Mouse (Mus musculus): ENCODE data around the gene Tmem189. TPM values are rescaled to one million over a fixed set of nuclear protein-coding genes. Genes with fewer than 3 reads are reported as not detected.

The Tmem189 gene
- polyA plus RNA-seq, 1 experiment from 2014 or later: 43.7 TPM

DNA sequence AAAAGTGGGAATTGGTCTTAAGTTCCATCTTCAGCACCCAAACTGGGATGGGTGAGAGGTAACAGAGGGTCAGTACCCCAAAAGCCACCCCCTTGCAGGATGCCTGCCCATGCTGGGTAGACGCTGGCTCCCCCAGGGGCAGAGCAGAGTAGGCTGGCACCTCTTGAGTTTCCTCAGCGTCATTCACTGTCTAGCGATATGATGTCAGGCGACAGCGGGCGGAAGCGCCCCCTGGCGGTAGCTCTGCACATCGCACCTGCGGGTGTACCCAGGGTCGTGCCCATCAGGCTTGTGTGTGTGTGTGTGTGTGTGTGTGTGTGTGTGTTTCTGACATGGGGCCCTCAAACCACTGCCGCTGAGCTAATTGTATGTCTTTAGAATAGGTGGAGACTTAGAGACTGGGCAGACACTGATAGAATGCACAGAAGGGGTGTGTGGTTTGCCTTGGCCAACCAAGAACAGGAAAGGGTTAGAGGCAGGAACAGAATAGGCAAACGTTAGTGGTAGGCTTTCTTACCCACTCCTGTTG lies 9.7 kb downstream of the Tmem189 start:
- H3K4me1 ChIP-seq: peaks cover 13% of the 10 kb centered on the region
- H3K27me3 ChIP-seq: no peaks in the 10 kb centered on the region
- no peaks in the 10 kb centered on the region for H3K36me3 ChIP-seq
- no peak overlapping the region for H3K4me2 ChIP-seq (replicated peaks)
- no peak overlapping the region for H3K4me3 ChIP-seq (replicated peaks)
- WGBS: 3% methylated on average over 13 of the region's 13 CpGs
- peak; percentile 65; the same call in 1 of the 2 replicates for ATAC-seq (ENCODE audit: insufficient number of reproducible peaks, low FRiP score, low TSS enrichment, low read depth)
- no peak overlapping the region for H3K27ac ChIP-seq (replicated peaks)
- H3K9me3 ChIP-seq (replicated peaks): no peaks in the 10 kb centered on the region
- H3K9ac ChIP-seq: no peak overlapping the region

DNA sequence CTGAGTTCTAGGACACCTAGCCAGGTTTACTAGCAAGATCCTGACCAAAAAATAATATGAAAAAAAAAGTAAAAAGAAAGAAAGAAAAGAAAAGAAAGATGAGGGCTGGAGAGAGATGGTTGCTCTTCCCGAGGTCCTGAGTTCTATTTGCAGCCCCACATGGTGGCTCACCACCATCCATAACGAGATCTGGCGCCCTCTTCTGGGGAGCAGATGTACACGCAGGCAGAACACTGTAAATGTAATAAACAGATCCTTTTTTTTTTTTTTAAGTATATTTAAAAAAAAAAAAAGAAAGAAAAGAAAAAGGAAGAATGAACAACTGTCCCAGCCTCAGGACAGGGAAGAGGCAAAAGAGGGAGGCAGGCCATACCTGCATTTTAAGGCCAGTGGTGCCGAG lies 11.0 kb downstream of the Tmem189 start:
- Histone ChIP-seq H3K4me1 (peaks cover 11% of the 10 kb centered on the region), H3K9ac (no peak overlapping the region), H3K36me3 (no peaks in the 10 kb centered on the region), H3K9me3 (replicated peaks) (no peaks in the 10 kb centered on the region), H3K4me3 (replicated peaks) (no peak overlapping the region), H3K4me2 (replicated peaks) (no peak overlapping the region), H3K27me3 (no peaks in the 10 kb centered on the region), H3K27ac (replicated peaks) (no peak overlapping the region)
- ATAC-seq (ENCODE audit: insufficient number of reproducible peaks, low FRiP score, low TSS enrichment, low read depth): no peak
- WGBS: 49% methylated on average over 5 of the region's 5 CpGs

DNA sequence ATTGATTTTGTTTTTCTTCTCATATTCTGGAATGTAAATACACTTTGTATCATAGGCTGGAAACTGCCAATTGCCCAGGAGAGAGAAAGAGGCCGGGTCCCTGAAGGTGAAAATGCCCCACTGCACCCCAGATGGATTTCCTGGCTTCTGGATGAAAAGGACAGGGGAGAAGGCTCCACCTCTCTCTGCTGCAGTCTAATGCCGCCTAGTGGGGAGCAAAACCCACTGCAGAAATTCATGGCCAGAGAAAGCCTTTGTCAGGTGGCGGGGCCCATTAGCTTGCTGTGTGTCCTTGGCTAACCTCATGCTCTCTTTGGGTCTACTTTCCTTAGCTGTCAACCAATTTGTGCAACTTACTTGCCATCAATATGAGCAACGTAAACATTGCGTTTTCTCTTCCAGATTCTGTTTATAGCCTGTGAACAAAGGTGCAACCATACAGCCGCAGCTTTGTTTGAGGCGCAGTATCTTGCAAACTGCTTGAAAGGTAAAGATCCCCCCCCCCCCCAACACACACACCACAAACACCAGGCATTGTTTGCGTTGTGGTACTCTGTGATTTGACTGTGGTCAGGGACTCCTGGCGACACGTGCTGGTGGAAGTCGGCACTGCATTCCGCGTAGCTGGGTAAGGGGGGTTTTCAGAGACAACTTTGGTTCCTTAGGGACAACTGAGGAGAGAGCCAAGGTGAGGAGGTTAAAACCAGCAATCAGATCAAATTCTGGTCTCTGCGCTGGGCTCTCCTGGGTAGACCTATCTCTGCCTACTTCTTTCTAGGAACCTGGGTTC lies 14.3 kb downstream of the Tmem189 start:
- H3K27me3 ChIP-seq: no peaks in the 10 kb centered on the region
- no peak for ATAC-seq (ENCODE audit: insufficient number of reproducible peaks, low FRiP score, low TSS enrichment, low read depth)
- 36% methylated on average over 14 of the region's 14 CpGs for WGBS
- no peak overlapping the region for H3K27ac ChIP-seq (replicated peaks)
- H3K9ac ChIP-seq: no peak overlapping the region
- no peaks in the 10 kb centered on the region for H3K9me3 ChIP-seq (replicated peaks)
- no peaks in the 10 kb centered on the region for H3K36me3 ChIP-seq
- H3K4me2 ChIP-seq (replicated peaks): no peak overlapping the region
- H3K4me3 ChIP-seq (replicated peaks): no peak overlapping the region
- H3K4me1 ChIP-seq: peaks cover 15% of the 10 kb centered on the region

DNA sequence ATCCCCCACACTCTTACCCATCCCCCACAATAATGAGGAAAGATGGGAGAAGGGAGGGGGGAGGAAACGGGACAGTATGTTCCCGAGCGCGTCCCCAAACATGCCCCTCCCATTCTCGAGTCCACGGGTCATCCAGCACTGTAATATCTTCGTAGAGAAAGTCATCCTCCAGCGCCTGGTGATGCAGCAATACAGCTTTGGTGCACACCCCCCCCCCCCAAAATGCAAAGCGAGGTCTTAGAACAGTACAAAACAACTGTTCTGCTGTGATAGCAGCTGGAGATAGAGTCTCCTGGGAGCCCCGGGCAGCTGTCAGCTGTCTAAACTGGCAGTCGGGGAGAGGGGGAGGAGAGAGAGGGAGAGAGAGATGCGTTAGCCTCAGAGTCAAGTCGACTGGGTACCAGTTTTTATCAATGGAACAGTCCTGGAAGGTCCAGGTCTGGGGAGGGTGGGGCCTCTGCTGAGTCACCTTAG lies 17.4 kb downstream of the Tmem189 start:
- no peak overlapping the region for H3K27ac ChIP-seq (replicated peaks)
- H3K9ac ChIP-seq: no peak overlapping the region
- H3K4me2 ChIP-seq (replicated peaks): no peak overlapping the region
- no peak overlapping the region for H3K4me3 ChIP-seq (replicated peaks)
- H3K4me1 ChIP-seq: peaks cover 10% of the 10 kb centered on the region; the same call in 1 of the 2 replicates
- H3K9me3 ChIP-seq (replicated peaks): no peaks in the 10 kb centered on the region
- 32% methylated on average over 13 of the region's 13 CpGs for WGBS
- H3K36me3 ChIP-seq: no peaks in the 10 kb centered on the region
- H3K27me3 ChIP-seq: no peaks in the 10 kb centered on the region
- ATAC-seq (ENCODE audit: insufficient number of reproducible peaks, low FRiP score, low TSS enrichment, low read depth): 0 out of 2 replicates have a peak, but pooled peaks have one; percentile 20

DNA sequence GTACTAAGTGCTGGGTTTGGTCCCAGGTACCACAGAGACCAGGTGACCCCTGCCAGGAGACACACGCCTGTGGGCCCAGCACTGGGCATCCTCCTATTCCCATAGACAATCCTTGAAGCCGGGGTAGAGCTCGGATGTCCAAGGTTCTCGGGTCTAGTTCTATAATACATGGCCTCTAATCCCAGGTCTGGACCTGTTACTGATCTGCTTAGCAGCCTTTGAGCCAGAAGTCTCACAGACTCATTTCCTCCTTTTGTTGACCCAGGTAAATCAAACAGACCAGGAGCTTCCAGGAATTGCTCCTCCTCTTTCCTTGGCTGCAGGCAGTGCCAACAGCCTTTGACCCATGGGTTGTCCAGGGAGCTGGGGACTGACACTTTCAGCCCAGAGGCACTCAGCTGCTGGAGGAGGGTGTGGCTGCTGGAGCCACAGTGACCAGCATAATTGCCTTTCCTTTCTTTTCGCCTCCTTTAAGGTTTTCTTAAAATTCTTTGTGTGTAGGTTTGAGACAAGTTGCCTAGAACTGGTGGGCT lies 18.5 kb downstream of the Tmem189 start:
- Histone ChIP-seq H3K27me3 (no peaks in the 10 kb centered on the region), H3K27ac (replicated peaks) (no peak overlapping the region), H3K4me3 (replicated peaks) (no peak overlapping the region), H3K4me2 (replicated peaks) (no peak overlapping the region), H3K4me1 (peaks cover 10% of the 10 kb centered on the region; the same call in 1 of the 2 replicates), H3K9ac (no peak overlapping the region), H3K36me3 (no peaks in the 10 kb centered on the region), H3K9me3 (replicated peaks) (no peaks in the 10 kb centered on the region)
- 76% methylated on average over 5 of the region's 5 CpGs for WGBS
- no peak for ATAC-seq (ENCODE audit: insufficient number of reproducible peaks, low FRiP score, low TSS enrichment, low read depth)

DNA sequence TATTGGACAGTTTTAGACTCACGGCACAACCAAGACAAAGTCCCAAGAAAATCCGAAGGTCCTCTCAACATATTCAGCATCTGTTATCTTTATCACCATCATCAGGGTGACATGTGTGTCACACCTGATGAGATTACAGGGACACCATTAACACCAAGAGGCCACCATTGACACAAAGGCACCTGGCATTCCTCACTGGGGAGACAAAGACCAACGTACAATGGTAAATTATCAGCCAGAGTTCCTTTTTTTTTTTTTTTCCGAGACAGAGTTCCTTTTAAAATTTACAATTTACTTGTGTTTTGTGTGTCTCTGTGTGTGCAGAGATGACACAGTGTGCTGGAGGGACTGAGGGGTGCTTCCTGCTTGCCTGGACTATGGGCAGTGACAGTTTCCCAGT lies 20.2 kb downstream of the Tmem189 start:
- Histone ChIP-seq H3K27me3 (no peaks in the 10 kb centered on the region), H3K4me2 (replicated peaks) (no peak overlapping the region), H3K9me3 (replicated peaks) (no peaks in the 10 kb centered on the region), H3K4me1 (0 out of 2 replicates have a peak, but pooled peaks cover 4% of the 10 kb centered on the region), H3K36me3 (no peaks in the 10 kb centered on the region), H3K27ac (replicated peaks) (no peak overlapping the region), H3K9ac (no peak overlapping the region), H3K4me3 (replicated peaks) (no peak overlapping the region)
- WGBS: 67% methylated on average over 4 of the region's 4 CpGs
- no peak for ATAC-seq (ENCODE audit: insufficient number of reproducible peaks, low FRiP score, low TSS enrichment, low read depth)

DNA sequence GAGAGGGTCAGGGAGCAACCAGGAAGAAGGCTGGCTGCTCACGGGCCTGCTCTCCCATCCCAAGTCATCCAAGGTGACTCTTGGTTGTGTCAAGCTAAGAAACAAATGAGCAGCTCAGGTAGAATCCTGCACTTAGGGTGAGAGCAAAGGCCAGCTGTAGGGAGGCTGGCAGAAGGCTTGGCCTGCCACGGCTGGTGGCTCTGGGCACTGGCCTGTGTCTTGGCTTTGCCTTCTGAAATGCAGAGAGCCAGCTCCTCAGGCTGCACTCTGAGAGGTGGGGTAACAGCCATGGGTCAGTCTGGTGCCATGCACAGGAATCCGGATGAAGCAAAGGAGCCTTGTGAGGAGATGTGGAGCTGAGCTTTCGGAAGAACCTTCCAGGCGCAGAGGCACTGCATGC lies 21.2 kb downstream of the Tmem189 start:
- H3K9me3 ChIP-seq (replicated peaks): no peaks in the 10 kb centered on the region
- no peak overlapping the region for H3K9ac ChIP-seq
- no peak for ATAC-seq (ENCODE audit: insufficient number of reproducible peaks, low FRiP score, low TSS enrichment, low read depth)
- H3K27me3 ChIP-seq: no peaks in the 10 kb centered on the region
- no peak overlapping the region for H3K4me3 ChIP-seq (replicated peaks)
- no peak overlapping the region for H3K27ac ChIP-seq (replicated peaks)
- no peaks in the 10 kb centered on the region for H3K36me3 ChIP-seq
- 0 out of 2 replicates have a peak, but pooled peaks cover 4% of the 10 kb centered on the region for H3K4me1 ChIP-seq
- WGBS: 89% methylated on average over 5 of the region's 5 CpGs
- H3K4me2 ChIP-seq (replicated peaks): no peak overlapping the region

DNA sequence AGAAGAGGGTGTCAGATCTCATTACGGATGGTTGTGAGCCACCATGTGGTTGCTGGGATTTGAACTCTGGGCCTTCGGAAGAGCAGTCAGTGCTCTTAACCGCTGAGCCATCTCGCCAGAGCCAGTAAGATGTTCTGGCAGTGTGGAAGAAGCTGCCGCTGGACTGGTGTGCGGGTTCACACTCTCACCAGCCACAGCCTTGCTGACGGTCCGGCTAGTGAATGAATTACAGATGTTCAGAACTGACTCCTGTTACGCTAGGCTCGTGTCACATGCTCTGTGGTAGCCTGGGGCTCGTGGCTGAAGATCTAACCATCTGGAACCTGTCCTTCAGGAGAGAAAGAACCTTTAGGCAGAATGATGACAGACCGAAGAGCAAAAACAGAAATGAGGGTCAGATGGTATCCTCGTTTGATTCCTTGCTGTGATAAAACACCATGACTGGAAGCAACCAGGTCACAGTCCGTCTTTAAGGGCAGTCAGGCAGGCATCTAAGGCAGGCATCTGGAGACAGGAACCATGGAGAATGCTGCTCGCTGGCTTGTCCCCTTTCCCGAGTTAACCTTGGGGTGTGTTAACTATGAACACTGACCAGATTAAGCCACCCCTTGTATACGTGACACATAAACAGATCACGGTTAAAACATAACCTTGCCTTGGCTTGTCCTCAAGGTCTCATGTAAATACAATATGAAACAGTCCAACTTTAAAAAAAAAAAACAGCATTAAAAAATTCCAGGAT lies 23.5 kb downstream of the Tmem189 start:
- H3K4me1 ChIP-seq: peaks cover 8% of the 10 kb centered on the region
- H3K4me3 ChIP-seq (replicated peaks): no peak overlapping the region
- no peaks in the 10 kb centered on the region for H3K36me3 ChIP-seq
- 60% methylated on average over 18 of the region's 18 CpGs for WGBS
- no peaks in the 10 kb centered on the region for H3K9me3 ChIP-seq (replicated peaks)
- no peak for ATAC-seq (ENCODE audit: insufficient number of reproducible peaks, low FRiP score, low TSS enrichment, low read depth)
- no peaks in the 10 kb centered on the region for H3K27me3 ChIP-seq
- H3K9ac ChIP-seq: no peak overlapping the region
- H3K4me2 ChIP-seq (replicated peaks): no peak overlapping the region
- no peak overlapping the region for H3K27ac ChIP-seq (replicated peaks)

DNA sequence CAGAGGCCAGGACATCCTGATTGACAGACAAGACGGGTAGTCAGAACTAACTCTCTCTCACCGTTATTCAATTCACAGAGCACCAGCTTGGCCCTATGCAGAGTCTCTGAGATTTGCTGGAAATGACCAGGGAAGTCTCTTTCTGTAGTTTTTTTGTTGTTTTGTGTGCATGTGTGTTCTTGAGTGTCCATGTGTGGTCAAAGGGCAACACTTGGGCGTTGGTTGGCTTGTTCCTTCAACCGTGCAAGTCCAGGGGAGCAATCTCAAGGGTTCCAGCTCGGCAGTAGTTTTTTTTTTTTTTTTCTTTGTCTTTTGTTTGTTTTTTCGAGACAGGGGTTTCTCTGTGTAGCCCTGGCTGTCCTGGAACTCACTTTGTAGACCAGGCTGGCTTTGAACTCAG lies 26.9 kb downstream of the Tmem189 start:
- no peak for ATAC-seq (ENCODE audit: insufficient number of reproducible peaks, low FRiP score, low TSS enrichment, low read depth)
- H3K9me3 ChIP-seq (replicated peaks): no peaks in the 10 kb centered on the region
- 48% methylated on average over 6 of the region's 6 CpGs for WGBS
- peaks cover 39% of the 10 kb centered on the region for H3K4me1 ChIP-seq
- H3K4me3 ChIP-seq (replicated peaks): no peak overlapping the region
- H3K9ac ChIP-seq: no peak overlapping the region
- no peaks in the 10 kb centered on the region for H3K27me3 ChIP-seq
- H3K27ac ChIP-seq (replicated peaks): no peak overlapping the region
- H3K36me3 ChIP-seq: no peaks in the 10 kb centered on the region
- no peak overlapping the region for H3K4me2 ChIP-seq (replicated peaks)

DNA sequence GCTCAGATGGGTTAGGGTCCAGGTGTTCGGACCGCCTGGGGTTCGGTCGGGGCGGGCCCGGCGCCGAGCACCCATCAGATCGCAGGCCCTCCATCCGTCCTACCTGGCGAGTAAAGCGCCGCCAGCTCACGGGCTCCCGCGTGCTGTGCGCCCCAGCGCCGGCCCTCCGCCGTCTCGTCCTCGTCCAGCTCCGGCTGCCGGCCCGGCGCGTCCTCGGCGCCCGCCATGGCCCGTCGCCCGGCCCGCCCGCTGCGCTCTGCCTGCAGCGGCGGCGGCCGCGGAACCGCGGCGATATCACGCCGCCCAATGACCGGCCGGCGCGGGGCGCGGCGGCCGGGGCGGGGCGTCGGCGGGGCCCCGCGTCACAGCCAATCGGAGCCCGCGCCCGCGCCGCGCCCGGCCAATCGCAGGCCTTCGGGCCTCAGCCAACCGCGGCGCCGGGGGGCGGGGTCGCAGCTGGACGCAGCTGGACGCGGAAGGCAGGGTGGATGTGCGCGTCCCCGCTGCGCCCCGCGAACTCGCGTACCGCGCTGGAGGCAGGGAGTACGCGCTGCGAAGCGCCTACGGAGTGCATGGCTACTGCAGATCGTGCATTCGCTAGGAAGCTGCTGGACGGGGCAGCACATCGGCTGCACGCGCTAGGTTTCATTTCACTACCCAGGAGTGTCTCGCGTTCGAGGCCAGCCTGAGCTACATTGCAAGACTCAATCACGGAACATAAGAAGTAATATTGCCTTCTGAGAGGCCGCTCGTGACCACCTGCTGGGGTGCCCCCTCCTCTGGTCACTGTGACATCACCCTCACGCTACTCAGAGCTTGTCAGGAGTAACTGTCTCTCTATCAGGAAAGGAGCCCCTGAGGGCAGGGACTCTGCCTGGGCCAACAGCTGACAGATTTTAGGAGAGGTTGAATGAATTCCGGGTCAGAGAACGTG lies 28.1 kb downstream of the Tmem189 start, which contains the start of gene Gm20431:
Gene Gm20431, minus strand, starts transcription at position 227 of the 934 bp plus-strand sequence.
- Histone ChIP-seq H3K27ac (replicated peaks) (peak within 1 kb of the TSS; percentile 48), H3K9me3 (replicated peaks) (no peaks in the 10 kb centered on the region), H3K4me3 (replicated peaks) (peak within 1 kb of the TSS; percentile 68), H3K9ac (peak within 1 kb of the TSS; percentile 61), H3K4me1 (peaks cover 44% of the 10 kb centered on the region), H3K27me3 (no peaks in the 10 kb centered on the region), H3K4me2 (replicated peaks) (peak within 1 kb of the TSS; percentile 75), H3K36me3 (no peaks in the 10 kb centered on the region)
- WGBS: under 1% methylated on average over 106 of the region's 110 CpGs
- ATAC-seq (ENCODE audit: insufficient number of reproducible peaks, low FRiP score, low TSS enrichment, low read depth): peak; percentile 93
